Mouse (Mus musculus): Measurements from ENCODE around the gene Parp3. TPM values are rescaled to one million over a fixed set of nuclear protein-coding genes. Genes with fewer than 3 reads are reported as not detected.
"Not testable (repeated sequence)": the region's sequence is repeated elsewhere in the genome, so short reads cannot be mapped to it uniquely, and the experiment has no call there.

The Parp3 gene
- total and polyA plus RNA-seq, 3 experiments: 29.4 to 46.7 (median 31.2) TPM

GRCm38 (mm10) chr9:106509356-106509755, 32.6 kb upstream of the Parp3 start:
- no peak overlapping the region for H3K27ac ChIP-seq

GRCm38 (mm10) chr9:106504246-106504645, 27.5 kb upstream of the Parp3 start:
- no peak overlapping the region for H3K9ac ChIP-seq (ENCODE audit: low read depth, low read length)
- 76% methylated on average over 6 of the region's 6 CpGs for WGBS
- no peaks in the 10 kb centered on the region for H3K36me3 ChIP-seq (ENCODE audit: control insufficient read depth, insufficient read depth, low read length)
- intact Hi-C loops (cut with DNase I): no loop called here
- no peak for DNase-seq
- H3K79me2 ChIP-seq (replicated peaks; ENCODE audit: control insufficient read depth, insufficient read depth, low read length): no peaks in the 10 kb centered on the region
- H3K27ac ChIP-seq: no peak overlapping the region
- H3K4me1 ChIP-seq (ENCODE audit: control insufficient read depth, insufficient read depth, low read length): no peaks in the 10 kb centered on the region
- no peak for TF ChIP-seq POLR2A (IDR thresholded peaks at IDR 0.05; ENCODE audit: insufficient read depth, low read depth, low read length)
- no peak for TF ChIP-seq CTCF (IDR thresholded peaks at IDR 0.05)
- TF ChIP-seq EP300 (IDR thresholded peaks at IDR 0.05; ENCODE audit: insufficient read depth, low read depth, low read length): no peak
- H3K4me3 ChIP-seq: no peak overlapping the region
- no peaks in the 10 kb centered on the region for H3K27me3 ChIP-seq (ENCODE audit: control insufficient read depth, insufficient read depth, low read length)

More at GRCm38 (mm10) chr9:106509356-106509755, 32.6 kb upstream of the Parp3 start:
- Histone ChIP-seq H3K4me1 (ENCODE audit: control insufficient read depth, insufficient read depth, low read length) (no peaks in the 10 kb centered on the region), H3K79me2 (replicated peaks; ENCODE audit: control insufficient read depth, insufficient read depth, low read length) (no peaks in the 10 kb centered on the region), H3K27me3 (ENCODE audit: control insufficient read depth, insufficient read depth, low read length) (no peaks in the 10 kb centered on the region), H3K9ac (ENCODE audit: low read depth, low read length) (no peak overlapping the region), H3K4me3 (no peak overlapping the region), H3K36me3 (ENCODE audit: control insufficient read depth, insufficient read depth, low read length) (no peaks in the 10 kb centered on the region)
- WGBS: 85% methylated on average over 10 of the region's 10 CpGs
- intact Hi-C loops (cut with DNase I): no loop called here
- TF ChIP-seq CTCF (IDR thresholded peaks at IDR 0.05): no peak
- TF ChIP-seq EP300 (IDR thresholded peaks at IDR 0.05; ENCODE audit: insufficient read depth, low read depth, low read length): no peak
- TF ChIP-seq POLR2A (IDR thresholded peaks at IDR 0.05; ENCODE audit: insufficient read depth, low read depth, low read length): no peak
- DNase-seq: no peak

- no peaks in the 10 kb centered on the region for H3K36me3 ChIP-seq (ENCODE audit: control insufficient read depth, insufficient read depth, low read length)
- no peak overlapping the region for H3K27ac ChIP-seq
- H3K27me3 ChIP-seq (ENCODE audit: control insufficient read depth, insufficient read depth, low read length): no peaks in the 10 kb centered on the region
- intact Hi-C loops (cut with DNase I): no loop called here
- H3K4me1 ChIP-seq (ENCODE audit: control insufficient read depth, insufficient read depth, low read length): no peaks in the 10 kb centered on the region
- 86% methylated on average over 22 of the region's 22 CpGs for WGBS
- TF ChIP-seq EP300 (IDR thresholded peaks at IDR 0.05; ENCODE audit: insufficient read depth, low read depth, low read length) (no peak), CTCF (IDR thresholded peaks at IDR 0.05) (no peak), POLR2A (IDR thresholded peaks at IDR 0.05; ENCODE audit: insufficient read depth, low read depth, low read length) (no peak)
- no peaks in the 10 kb centered on the region for H3K79me2 ChIP-seq (replicated peaks; ENCODE audit: control insufficient read depth, insufficient read depth, low read length)
- no peak overlapping the region for H3K4me3 ChIP-seq
- DNase-seq: no peak
- no peak overlapping the region for H3K9ac ChIP-seq (ENCODE audit: low read depth, low read length)
Measured at GRCm38 (mm10) chr9:106501846-106502245, 25.1 kb upstream of the Parp3 start.

GRCm38 (mm10) chr9:106499667-106500066, 22.9 kb upstream of the Parp3 start, which contains the start of gene Iqcf1:
Iqcf1 (plus strand) TSS chr9:106499967.
- H3K9ac ChIP-seq (ENCODE audit: low read depth, low read length): no peak within 1 kb of the TSS
- WGBS: 89% methylated on average over 6 of the region's 6 CpGs

GRCm38 (mm10) chr9:106487602-106488001, 10.9 kb upstream of the Parp3 start:
- intact Hi-C loops (cut with DNase I); H3K9ac ChIP-seq (ENCODE audit: low read depth, low read length); H3K27ac ChIP-seq; H3K4me1 ChIP-seq (ENCODE audit: control insufficient read depth, insufficient read depth, low read length); H3K4me3 ChIP-seq; H3K27me3 ChIP-seq (ENCODE audit: control insufficient read depth, insufficient read depth, low read length); H3K79me2 ChIP-seq (replicated peaks; ENCODE audit: control insufficient read depth, insufficient read depth, low read length); H3K36me3 ChIP-seq (ENCODE audit: control insufficient read depth, insufficient read depth, low read length); DNase-seq: not testable (repeated sequence)
- 80% methylated on average over 6 of the region's 6 CpGs for WGBS

More at GRCm38 (mm10) chr9:106499667-106500066, 22.9 kb upstream of the Parp3 start, which contains the start of gene Iqcf1:
- Histone ChIP-seq H3K4me3 (no peak within 1 kb of the TSS), H3K79me2 (replicated peaks; ENCODE audit: control insufficient read depth, insufficient read depth, low read length) (no peaks in the 10 kb centered on the region), H3K4me1 (ENCODE audit: control insufficient read depth, insufficient read depth, low read length) (no peaks in the 10 kb centered on the region), H3K27ac (no peak within 1 kb of the TSS), H3K27me3 (ENCODE audit: control insufficient read depth, insufficient read depth, low read length) (no peaks in the 10 kb centered on the region), H3K36me3 (ENCODE audit: control insufficient read depth, insufficient read depth, low read length) (no peaks in the 10 kb centered on the region)
- TF ChIP-seq CTCF (IDR thresholded peaks at IDR 0.05) (no peak), EP300 (IDR thresholded peaks at IDR 0.05; ENCODE audit: insufficient read depth, low read depth, low read length) (no peak), POLR2A (IDR thresholded peaks at IDR 0.05; ENCODE audit: insufficient read depth, low read depth, low read length) (no peak)
- no peak for DNase-seq
- intact Hi-C loops (cut with DNase I): no loop called here

GRCm38 (mm10) chr9:106485076-106485475, 8.3 kb upstream of the Parp3 start:
- H3K4me1 ChIP-seq (ENCODE audit: control insufficient read depth, insufficient read depth, low read length): no peaks in the 10 kb centered on the region
- TF ChIP-seq CTCF (IDR thresholded peaks at IDR 0.05) (no peak), POLR2A (IDR thresholded peaks at IDR 0.05; ENCODE audit: insufficient read depth, low read depth, low read length) (no peak), EP300 (IDR thresholded peaks at IDR 0.05; ENCODE audit: insufficient read depth, low read depth, low read length) (no peak)
- H3K9ac ChIP-seq (ENCODE audit: low read depth, low read length): no peak overlapping the region
- no peaks in the 10 kb centered on the region for H3K27me3 ChIP-seq (ENCODE audit: control insufficient read depth, insufficient read depth, low read length)
- H3K27ac ChIP-seq: no peak overlapping the region
- whole genome bisulfite sequencing: 91% methylated on average over 10 of the region's 10 CpGs
- no peak overlapping the region for H3K4me3 ChIP-seq
- H3K36me3 ChIP-seq (ENCODE audit: control insufficient read depth, insufficient read depth, low read length): no peaks in the 10 kb centered on the region
- DNase-seq: no peak
- intact Hi-C loops (cut with DNase I): no loop called here
- no peaks in the 10 kb centered on the region for H3K79me2 ChIP-seq (replicated peaks; ENCODE audit: control insufficient read depth, insufficient read depth, low read length)

Measured in heart, adult 2 months (tissue).